Mouse (Mus musculus): ENCODE results near the gene Sec61a1.

Gene Sec61a1

DNA sequence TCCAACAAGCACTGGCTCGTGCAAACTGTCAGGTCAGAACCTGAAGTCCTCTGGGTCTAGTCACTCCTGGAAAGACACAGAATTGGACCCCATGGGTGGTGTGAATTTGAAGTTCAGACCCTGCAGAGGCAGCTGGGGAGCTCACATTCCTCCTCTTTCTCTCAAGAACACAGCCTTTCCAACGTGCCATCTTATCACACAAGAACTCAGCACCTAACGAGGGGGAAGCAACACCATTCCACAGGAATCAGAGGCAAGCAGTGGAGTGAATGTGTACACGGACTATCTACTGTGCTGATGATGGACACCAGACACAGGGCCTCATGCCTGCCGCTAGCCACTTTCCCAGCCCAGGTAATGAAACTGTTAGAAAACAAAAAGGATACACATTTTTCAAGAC is 2.0 kb downstream of the Sec61a1 start:
- no peak for DNase-seq (ENCODE audit: low spot score in 2 of 2)

DNA sequence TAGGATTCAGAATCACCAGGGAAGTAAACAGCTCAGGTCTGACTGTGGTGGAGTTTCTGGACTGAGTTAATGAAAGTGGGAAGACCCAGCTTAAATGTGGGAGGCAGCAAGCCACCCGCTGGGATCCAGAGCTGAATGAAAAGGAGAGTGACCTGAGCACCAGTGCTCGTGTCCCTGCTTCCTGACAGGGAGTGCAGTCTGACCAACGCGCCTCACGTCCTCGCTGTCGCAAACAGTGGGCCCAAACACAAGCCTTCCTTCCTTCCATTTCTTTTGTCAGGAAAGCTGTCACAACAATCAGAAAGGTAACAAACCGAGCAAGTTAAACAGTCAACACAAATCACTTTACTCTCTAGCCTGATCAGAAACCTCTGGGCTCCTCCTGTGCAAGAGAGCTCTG is 2.7 kb downstream of the Sec61a1 start:
- DNase-seq (ENCODE audit: low spot score in 2 of 2), result no peak

DNA sequence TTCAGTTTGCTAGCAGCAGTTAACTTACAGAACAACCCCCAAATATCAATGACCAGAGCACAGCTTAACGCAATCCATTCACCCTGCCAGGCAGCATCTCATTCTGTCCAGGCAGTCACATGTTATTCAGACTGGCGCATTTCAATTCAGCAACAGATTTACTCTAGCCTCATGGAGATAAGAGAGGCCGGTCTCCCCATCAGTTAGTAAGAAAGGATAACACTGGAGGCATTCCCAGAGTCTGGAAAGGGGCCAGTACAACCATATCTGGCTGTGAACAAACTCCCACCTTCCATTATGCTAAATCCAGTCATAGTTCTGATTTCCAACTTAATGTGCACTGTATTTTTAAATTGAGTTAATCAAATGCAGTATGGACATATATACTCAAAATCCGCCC is 4.2 kb downstream of the Sec61a1 start:
- DNase-seq (ENCODE audit: low spot score in 2 of 2), result peak in 1 of 2 experiments; percentile 36

DNA sequence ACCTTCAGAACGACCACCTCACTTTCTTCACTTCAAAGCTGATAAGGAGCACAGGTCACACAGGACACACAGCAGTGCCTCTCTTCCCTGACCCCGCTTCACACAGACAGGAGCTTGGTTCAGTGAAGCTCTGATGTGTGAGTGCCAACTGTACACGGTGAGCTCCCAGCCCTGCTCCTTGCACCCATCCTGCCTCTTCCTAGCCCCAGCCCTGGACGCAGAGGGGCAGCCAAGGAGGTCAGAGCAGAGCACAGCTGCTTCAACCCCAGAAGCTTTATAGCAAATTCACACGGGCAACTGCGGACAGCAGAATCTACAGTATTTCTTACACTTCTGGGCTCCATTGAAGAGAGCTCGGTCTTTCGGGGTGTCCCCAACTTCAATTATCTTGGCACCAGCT is 4.7 kb downstream of the Sec61a1 start:
- DNase-seq (ENCODE audit: low spot score in 2 of 2), result no peak

DNA sequence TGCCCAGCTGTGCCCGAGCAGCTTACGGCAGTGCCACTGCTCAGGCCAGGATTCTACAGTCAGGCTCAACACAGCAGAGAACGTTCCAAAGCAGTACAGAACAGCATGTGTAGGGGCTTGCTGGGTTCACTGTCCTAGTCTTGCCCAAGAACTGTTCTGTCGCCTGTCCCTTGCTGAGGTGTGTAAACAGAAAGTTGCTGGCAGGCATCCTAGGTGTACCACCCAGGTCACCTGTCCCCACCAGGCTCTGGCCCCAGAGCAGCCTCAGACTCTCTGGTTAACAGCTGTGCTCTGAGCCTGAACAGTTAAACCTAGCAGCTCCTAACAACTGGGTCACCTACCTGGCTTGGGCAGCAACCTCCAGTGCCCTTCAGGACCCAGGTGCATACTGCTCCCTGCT is 15.7 kb downstream of the Sec61a1 start:
- no peak for DNase-seq (ENCODE audit: low spot score in 2 of 2)

DNA sequence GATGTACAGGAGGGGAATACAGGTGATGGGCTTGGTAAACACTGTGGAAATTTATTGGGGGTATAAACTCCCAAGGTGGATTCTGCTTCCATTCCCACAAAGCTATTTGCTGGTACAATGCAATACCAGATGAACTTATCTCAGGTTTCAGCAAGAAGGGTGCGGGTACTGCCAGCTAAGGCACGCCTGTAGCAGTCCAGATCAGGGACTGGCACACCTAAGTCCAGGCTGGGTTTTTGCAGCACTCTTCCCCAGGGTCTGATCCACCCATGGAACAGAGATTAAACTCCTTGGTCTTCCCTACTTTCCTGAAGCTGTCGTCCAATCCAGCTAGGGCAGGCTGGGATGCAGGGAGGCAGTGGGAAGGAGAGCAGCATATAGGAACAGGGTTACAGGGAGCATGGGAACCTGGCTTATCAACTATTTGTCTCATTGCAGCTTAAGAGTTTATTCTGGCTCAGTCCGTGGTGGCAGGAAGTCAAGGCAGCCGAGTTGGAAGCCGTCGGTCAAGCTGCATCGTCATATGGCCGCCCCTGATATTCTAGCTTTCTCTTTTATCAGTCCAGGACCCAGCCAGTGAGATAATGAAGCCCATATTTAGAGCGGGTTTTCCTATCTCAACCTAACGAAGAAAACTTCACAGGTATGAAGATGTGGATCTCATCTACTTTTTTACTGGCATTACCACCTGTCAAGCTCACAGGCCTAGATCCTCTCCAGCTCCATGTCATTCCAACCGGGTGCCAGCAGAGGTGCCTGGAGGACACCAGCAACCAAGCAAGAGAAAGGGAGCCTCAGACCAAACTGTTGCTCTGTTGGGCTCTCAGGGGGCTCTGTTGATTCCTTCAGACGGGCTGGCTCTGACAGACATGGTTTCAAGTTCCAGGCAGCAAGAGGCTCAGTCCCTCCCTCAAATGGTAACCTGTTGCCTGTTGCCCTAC is 16.4 kb downstream of the Sec61a1 start:
- DNase-seq (ENCODE audit: low spot score in 2 of 2), result no peak

DNA sequence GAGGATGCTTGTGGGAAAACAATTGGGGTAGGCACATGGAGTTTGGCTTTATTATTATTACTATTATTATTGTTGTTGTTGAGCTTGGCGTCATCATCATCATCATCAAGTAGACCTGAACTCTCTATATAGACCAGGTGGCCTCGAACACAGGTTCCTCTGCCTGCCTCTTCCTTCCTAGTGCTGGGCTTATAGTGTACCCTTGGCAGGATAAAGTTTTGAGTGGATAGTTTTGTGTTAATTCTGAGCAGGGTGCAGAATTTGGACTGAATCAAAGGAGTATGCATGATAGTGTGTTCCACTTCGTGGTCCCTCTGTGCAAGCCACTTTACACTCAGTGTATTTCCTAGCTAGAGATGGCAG is 18.3 kb downstream of the Sec61a1 start:
- no peak for DNase-seq (ENCODE audit: low spot score in 2 of 2)

DNA sequence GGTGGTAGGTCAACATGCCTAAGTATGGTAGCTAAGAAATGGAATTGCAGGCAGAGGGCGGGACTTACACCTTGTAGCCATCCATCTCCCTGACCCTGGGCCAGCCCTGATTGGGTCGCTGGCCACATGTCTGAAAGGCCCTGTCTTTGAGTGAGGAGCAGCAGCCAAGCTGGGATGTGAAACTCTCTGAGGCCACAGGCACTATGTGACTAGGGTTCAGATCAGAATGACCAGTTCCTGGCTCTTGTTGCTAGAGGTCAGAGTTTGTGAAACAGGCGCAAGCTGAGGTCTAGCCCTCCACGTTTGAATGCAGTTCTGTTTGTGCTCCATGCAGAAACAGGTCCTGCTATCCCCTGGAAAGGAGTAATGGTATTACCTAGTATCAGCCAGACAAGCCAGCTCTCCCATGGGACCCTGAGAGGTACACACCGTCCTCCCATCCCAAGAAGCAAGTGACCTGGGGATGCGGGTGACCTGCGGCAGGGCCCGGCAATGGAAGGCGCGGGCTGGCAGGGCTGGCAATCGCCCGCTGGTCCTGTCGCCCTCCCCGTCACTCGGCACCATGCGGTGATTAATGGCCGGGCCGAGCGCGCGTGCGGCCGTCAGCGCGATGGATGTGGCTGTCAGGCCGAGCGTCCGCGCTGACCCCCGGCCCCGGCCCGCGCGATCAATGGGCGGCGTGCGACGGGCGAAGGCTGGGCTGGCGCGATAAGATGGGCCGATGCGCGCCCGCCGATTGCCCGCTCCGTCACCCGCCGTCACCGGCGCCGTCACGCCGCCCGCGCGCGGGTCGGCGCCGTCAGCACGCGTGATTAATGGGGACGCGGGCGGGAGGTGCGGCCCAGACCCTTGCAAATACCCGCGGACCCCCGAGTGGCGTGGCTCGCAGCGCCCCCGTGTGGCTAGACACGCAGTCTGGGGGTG is 19.0 kb downstream of the Sec61a1 start:
- DNase-seq (ENCODE audit: low spot score in 2 of 2), result peak; percentile 52 to 66

DNA sequence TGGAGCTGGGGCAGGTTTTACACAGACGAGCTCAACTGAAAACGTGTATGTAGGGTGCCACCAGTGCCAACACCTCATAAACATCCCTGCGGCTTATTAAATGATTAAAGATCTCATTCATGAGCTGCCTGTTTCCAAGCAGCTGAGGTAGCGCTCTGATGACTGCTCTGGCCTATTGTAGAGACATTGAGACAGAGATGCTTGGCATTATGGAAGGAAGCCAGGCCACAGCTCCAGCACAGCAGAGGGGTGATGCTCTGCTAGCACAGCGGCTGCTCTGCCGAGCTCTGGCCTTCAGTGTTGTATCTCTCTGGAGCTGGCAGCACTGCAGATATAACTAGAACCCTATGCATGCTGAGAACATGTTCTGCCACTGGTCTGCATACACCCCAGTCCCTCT is 25.0 kb downstream of the Sec61a1 start:
- DNase-seq (ENCODE audit: low spot score in 2 of 2), result no peak

DNA sequence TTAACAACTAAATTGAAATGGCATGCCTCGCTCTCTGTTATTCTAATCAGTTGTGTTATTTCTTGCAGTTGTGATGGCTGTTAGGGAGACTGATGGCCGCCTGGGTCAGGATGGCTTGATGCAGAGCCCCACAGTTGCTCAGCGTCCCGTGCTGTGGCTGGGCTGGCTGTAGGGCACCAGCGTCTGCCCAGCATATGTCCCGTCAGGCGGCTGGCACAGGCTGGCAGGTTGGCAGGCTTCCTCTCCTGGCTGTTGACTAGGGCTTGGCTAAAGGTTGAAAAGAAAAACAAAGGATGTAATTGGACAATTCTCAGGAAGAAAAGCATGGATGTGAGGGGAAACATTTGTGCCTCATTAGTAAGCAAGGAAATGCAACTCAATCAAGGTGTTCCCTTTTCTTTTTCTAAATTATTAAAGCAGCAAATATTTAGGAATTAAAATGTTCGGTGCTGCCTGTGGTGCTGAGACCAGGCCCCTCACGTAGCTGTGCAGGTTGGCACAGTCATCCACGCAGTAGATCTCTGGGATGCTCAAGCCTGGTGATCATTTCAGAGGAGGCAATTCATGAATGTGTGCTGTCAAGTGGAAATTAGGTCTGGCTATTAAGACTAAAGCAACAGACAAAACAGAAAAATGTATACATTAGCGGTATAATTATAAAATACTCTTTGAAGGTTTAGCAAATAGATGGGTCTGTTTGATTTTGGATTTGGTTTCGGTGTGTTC is 27.9 kb downstream of the Sec61a1 start:
- peak in 1 of 2 experiments; percentile 43 for DNase-seq (ENCODE audit: low spot score in 2 of 2)

DNA sequence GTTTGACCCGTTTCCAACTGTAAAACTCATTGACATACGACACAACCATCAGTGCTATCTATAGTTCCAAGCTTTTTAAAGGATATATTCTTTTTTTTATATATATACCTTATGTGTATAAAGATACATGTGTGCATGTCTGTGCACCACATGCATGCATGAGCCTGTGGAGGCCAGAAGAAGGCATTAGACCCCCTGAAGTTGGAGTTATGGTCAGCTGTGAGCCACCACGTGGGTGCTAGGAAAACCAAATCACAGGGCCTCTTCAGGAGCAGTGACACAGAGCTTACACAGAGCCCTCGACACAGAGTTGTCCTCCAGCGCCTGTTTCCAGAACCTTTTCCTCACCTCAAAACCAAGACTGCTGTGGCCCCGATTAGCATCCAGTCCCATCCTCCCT is 28.9 kb downstream of the Sec61a1 start:
- no peak for DNase-seq (ENCODE audit: low spot score in 2 of 2)

DNA sequence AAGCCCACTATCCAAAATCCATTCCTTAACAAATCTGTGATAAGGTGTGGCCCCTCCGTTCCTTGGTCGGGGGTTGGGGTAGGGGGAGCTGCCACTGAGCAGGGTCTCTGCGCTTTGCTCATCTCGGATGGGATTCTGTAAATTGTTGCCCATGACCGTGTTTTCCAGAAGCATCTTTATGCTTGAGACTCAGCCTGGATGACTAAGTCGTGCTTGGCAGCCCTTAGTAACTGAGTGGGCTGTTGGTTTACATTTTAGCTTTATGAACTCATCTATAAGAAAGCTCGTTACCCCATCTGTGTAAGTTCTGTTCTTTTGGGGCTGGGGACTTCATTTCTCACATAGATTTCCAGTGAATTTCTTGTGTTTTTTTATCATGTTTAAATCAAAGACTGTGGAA is 29.7 kb downstream of the Sec61a1 start:
- DNase-seq (ENCODE audit: low spot score in 2 of 2), result peak; percentile 19 to 46

DNA sequence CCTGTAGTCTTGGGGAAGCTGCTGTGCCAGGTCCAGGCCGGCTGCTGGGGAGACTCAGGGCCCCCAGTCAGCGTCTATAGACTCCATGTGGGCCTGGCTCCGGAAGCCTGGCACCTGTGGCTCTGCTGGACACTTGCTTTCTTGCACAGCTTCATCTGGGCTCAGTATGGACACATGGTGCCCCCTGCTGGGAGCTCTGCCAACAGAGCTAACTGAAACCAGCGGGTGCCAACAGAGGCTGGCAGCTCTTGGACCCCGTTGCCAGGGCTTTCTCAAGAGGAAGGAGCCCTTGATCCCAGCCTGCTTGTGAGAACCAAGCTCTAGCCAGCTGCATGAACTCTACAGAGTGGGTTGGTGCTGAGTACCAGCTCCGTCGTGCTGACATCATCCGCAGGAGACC is 31.8 kb downstream of the Sec61a1 start:
- peak; percentile 60 to 76 for DNase-seq (ENCODE audit: low spot score in 2 of 2)

DNA sequence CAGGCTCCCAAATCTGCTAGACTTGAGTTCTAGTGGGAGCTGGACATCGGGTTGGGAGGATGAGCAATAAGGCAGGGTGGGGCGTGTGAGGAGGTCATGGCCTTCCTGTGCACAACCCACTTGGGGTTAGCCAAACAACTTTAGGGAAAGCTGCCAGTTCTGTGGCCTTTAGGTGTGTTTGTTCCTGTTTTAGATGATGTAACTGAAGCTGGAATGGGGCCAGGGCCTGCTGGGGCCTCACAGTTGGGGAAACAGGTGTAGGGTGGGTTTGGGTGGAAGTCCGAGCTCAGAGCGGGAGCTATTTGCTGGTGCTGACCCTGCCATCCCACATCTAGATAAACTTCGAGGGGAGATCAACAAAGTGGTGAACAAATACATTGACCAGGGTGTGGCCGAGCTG is 33.3 kb downstream of the Sec61a1 start:
- no peak for DNase-seq (ENCODE audit: low spot score in 2 of 2)

DNA sequence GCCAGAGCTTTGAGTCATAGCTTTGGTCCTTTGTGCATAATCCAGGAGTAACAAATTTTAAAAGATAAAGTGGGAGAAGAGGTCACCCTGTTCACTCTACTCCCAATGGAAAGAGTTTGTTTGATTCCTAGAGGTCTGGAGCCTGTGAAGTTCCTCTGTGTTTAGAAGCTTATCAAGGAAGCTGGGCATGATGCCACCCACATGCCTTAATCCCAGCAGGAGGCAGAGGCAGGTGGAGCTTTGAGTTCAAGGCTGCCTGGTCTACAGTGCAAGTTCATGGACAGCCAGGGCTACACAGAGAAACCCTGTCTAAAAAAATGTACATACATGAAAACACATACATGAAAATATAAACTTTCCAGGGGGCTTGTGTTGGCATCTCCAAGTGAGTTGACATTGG is 34.8 kb downstream of the Sec61a1 start:
- DNase-seq (ENCODE audit: low spot score in 2 of 2), result no peak

DNA sequence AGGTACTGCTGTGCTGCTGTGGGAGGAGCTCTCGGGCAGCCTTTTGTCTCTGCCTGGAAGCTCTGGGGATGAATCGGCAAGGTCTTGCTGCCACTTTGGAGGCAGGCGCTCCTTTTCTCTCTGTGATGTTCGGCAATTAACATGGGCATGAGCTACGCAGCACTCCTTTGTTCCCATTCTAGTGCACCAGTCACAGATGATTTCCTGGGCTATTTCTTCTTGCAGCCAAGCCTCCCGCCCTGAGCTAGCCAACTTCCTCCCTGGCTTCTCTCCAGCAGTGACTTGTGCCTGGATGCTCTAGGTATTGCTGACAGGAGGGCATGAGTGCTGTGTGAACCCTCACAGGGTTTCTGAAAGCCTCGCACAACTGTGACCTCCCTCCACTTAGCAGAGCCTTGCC is 35.6 kb downstream of the Sec61a1 start:
- no peak for DNase-seq (ENCODE audit: low spot score in 2 of 2)

DNA sequence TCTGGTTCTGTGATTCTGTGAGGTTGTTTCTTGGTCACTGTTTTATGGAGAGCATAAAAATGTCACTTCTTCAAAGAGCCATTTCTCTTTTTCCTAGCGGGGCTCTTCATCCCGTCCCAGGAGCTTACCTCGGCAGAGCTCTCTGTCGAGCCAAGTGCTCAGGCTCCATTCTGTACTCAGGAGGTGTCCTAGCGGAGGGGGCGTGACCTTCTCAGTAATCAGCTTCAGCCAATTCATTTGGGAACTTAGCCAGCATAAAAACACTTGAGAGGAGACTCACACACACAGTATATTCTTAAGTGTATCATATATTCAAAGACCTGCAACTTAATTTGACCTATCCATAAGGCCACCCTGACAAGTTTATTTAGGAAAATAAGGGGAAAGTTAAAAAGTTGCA is 38.3 kb downstream of the Sec61a1 start:
- DNase-seq (ENCODE audit: low spot score in 2 of 2), result no peak

DNA sequence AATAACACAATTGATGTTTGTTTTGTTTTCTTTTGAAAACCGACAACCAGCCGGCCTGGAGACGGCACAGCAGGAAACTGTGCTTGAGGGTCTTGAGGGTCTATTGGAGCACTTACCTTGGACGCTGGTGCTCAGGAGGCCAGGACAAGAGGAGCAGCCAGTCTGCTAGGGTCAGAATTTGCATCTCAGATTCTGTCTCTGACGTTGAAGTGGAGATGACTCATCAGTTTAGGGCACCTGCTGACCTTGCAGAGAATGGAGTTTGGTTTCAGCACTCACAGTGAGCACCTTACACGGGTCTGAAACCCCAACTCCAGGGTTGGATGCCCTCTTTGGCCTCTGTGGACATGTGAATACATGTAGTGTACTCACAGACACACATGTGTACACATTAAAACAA is 48.8 kb downstream of the Sec61a1 start:
- no peak for DNase-seq (ENCODE audit: low spot score in 2 of 2)

DNA sequence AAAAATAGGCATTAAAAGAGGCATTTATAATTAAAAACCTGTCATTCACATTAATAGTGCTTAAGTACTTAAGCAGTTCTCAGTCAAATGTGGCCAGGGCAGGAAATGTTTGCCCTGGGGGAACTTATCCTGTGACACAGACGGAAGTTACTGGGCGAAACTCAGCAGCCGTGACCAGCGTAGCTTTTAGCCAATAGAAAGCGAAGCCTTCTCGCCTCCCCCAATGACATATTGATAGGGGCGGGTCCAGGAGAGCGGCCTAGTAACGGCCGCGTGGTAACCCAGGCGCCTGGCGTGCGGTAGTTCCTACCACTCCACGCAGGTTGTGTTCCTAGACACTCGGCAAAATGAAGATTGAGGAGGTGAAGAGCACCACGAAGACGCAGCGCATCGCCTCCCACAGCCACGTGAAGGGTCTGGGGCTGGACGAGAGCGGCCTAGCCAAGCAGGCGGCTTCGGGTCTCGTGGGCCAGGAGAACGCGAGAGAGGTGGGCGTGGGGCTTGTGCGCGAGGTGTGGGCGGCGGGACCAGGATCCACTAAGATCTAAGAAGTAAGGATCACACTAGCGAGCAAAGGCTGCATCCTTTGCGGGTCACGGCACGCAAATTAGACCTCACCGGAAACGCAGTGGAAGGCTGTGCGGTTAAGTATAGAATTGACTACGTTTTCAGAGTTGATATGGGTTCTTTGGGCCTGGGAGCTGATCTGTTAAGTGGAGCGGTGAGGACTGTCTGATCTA is 53.4 kb downstream of the Sec61a1 start, which contains the start of gene Ruvbl1:
TSS of gene Ruvbl1 (plus strand) at position 229 of the 740 bp plus-strand sequence.
- peak; percentile 91 to 95 for DNase-seq (ENCODE audit: low spot score in 2 of 2)

DNA sequence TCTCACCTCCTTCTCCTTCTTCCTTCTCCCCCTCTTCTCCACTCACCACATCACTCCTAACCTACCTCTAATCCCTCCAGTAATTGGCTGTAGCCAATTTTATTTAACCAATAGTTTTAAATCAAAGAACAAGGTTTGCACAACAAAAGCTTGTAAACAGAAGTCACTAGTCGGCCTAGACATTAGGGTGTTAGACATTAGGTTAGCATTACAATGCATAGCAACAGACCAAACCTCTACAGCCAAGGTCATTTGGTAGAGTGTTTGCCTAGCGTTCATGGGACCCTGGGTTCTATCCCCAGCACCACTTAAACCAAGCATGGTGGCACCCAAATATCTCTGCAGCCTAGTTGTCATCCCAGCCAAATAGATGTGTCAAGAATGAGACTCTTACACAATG is 64.2 kb downstream of the Sec61a1 start:
- no peak for DNase-seq (ENCODE audit: low spot score in 2 of 2)

Data from frontal cortex, postnatal 36 days (tissue).